Mouse (Mus musculus) CD8-positive naive resting alpha-beta T cell, adult 2 months (primary cell): ENCODE measurements around the gene Cbarp.
"Not testable (repeated sequence)": the region's sequence is repeated elsewhere in the genome, so short reads cannot be mapped to it uniquely, and the experiment has no call there.

Source experiments
- DNase-seq, 2 experiments: peaks; one replicate each; pipeline ENCODE4 v3.0.0; 2022; ENCODE audit warnings: low read depth in 2 of 2, low spot score in 2 of 2

The Cbarp gene

DNA sequence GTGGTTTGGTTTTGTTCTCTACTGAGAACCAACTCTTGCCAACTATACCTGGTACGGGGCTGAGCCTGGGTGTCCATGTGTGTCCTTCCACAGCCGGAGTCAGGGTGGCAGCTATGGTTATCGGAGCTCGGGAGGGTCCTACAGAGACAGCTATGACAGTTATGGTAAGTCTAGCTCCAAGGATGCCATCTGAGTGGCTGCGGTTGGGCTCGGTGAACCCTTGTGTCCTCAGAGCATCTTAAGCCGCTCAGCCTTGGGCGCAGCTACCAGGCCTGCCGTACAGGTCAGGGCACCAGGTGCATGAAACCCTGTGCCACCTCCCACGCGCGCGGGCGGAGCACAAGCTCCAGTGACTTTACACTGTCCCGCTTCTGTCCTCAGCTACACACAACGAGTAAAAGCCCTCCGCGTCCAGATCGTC is 30.0 kb upstream of the Cbarp start:
- DNase-seq, result no peak

DNA sequence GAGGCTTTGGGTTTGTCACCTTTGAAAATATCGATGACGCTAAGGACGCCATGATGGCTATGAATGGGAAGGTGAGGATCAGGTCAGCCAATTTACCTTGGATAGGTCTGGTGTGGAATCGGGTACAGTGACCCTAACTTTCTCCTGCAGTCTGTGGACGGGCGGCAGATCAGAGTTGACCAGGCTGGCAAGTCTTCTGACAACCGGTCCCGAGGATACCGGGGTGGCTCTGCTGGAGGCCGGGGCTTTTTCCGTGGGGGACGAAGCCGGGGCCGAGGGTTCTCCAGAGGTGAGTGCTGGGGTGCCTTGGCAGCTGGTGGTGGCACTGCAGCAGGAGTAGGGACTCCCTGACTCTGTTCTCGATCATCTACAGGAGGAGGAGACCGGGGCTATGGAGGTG is 29.4 kb upstream of the Cbarp start:
- no peak for DNase-seq

DNA sequence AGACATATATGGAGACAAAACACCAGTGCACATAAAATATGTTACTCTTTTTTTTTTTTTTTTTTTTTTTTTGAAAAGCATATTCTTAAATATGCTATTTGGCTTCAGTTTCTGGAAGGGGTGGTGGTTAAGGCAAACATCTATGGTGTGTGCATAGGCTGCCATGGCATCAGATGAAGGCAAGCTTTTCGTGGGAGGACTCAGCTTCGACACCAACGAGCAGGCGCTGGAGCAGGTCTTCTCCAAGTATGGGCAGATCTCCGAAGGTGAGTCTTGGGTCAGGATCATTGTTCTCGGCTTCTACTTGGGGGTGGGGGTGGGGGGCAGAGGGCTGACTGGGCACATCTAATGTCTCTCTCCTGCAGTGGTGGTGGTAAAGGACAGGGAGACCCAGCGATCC is 29.0 kb upstream of the Cbarp start:
- no peak for DNase-seq

DNA sequence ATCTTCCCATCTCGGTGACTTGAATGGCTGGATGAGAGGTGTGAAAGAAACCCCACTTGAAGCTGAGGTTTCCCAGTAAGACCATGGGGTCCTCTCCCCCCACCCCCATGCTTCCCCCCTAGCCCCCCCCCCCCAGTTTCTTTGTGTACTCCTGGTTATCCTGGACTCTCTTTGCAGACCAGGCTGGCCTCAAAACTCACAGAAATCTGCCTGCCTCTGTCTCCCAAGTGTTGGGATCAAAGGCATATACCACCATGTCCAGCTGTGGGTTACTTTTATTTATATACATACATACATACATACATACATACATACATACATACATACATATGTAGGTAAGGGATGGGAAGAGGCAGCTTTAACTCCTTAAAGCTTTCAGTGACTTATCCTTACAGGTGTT is 28.4 kb upstream of the Cbarp start:
- no peak for DNase-seq

DNA sequence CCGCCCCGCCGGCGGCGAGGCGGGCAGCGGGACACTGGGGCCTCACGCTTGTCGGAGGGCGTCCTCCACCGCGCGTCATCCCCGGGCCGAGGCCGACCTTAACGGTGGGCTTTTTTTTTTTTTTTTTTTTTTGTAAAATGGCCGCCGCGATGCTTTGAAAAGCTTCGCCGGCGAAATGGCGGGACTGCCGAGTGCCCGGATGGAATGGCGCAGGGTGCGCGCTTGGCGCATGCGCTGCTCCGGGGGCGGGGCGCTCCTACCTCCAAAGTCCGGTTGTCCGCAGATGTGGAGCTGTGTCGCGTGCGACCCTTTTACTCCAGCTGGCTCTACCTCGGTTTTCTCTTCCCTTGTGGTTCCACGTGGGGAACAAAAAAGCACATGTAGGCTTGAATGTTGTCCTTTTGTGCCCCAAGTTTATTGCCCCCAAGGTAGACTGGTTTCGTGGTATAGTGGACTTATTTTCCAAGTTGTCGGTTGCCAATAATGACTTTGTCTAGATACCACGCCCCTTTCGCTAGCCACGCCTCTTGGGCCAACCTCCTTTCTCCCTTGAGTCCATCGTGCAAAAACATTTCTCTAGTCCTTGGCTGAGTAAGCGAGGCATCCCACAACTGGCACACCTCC is 27.5 kb upstream of the Cbarp start:
- DNase-seq, result peak; percentile 68 to 80

DNA sequence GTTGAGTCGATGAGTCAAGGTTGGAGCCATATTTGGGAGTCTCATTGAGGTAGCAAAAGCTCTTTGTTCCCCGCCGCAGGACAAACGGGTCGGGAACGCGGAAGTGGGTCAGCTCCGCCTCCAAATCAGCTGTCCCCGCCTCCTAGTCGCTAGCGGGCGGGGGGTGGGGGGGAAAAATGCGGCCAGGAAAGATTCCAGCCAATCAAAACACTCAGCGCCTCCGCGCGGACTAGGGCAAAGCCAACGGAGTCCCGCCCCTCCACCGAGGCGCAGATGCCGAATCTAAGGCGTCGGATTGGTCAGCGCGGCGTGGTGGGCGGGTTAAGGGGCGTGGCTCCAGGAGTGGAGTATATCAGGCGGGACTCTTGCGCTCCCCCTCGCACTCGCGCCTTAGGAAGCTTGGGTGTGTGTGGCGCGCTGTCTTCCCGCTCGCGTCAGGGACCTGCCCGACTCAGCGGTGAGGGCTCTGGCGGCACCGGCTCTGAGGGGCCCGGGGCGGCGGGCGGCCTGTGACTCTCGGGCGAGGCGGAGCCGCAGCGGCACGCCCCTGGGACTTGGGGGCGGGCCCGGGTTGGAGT is 26.9 kb upstream of the Cbarp start:
- DNase-seq, result peak; percentile 99

DNA sequence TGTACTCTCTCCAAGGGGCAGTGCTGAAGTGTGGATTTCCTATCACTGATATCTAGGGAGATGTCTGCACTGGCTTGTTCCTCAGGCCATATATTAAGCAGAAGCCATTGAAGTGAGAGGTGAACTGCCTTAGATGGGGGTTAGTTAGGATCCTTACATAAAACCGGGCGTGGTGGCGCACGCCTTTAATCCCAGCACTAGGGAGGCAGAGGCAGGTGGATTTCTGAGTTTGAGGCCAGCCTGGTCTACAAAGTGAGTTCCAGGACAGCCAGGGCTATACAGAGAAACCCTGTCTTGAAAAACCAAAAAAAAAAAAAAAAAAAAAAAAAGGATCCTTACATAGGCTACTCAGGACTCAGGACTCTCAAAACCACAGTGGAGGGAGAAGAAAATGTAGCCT is 25.5 kb upstream of the Cbarp start:
- not testable (repeated sequence) for DNase-seq

DNA sequence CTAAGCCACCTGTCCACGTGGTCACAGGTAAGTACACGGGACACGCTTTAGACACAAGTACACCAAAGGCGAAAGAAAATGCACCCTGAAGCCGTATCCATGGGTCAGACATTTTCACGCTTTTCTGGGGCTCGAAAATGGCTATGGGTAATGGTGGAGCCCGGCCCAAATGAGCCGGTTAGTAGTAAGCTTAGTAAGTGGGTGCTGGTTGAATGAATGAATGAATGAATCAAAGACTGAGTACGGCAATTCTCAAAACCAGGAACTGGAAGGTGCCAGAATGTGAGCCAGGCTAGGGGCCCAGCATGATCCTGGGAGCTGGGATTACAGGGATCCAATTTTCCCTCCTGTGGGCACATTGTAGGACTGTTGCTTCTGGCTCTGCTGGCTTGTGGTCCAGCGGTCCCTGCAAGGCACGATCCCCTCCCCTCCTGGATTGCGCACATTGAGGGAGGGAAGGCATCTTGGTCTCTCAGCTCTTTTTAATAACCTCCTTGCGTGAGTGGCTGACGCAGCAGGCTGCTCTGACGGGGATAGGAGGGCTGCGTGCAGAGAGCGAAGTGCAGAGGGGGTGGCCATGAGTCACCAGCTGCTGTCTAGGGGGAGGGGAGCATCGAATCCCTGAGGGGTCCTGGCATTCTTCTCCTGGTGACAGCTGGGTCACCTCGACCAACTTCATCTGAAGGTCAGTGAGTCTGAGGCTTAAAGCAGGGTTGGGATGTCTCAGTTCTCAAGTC is 24.9 kb upstream of the Cbarp start, which contains the start of gene Cirbp:
Gene Cirbp (plus strand): TSS at position 594 of the 737 bp plus-strand sequence.
- DNase-seq, result no peak

DNA sequence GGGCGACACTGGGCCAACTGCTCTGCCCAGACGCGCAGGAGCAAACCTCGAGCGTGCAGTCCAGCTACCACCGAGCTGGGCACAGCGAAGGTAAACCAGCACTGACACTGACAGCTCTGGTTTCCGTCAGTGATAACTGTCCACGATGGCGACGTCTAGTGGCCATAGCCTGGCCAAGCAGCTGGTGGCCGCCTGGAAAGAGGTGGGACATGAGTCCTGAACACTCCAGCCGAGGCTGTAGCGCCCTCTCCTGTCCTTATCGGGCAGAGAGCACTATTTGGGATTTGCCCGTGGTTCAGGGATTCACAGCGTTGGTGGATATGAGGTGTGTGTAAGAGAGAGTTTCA is 24.3 kb upstream of the Cbarp start:
- peak; percentile 88 to 91 for DNase-seq

DNA sequence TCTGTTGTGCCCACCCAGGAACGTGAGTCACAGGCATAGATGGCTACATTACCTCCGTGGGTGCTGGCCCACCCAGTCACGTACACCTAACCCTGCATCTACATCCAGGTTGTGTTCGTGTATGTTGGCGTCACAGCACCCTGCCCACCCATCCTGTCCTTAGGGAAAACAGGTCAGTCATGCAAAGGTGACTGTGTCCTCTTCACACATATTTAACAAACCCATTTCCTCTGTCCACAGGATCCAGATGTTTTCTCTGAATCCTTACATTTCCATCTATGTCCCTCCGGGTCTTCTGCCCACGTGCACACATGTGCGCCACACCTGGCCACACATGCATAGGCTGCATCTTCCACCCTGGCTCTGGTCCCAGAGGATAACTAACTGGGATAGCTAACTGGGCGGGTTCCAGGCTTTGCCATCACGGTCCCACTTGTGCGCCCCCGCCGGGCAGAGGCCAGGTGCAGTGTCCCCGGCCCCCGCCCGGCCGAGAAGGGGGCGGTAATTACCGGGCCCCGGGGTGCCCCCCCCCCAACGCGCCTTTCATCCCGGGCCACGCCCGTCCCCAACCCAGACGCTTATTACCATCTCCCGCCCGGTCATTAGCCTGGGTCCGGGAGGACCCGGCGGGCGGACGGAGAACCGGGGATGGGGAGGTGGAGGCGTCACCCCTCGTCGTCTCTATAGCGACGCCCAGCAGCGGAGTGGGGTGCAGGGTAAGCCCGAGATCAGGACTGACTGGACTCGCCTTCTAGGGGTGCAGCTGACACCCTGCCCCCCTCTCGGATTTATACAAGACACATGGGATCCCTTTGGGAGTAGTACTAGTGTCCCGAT is 23.7 kb upstream of the Cbarp start:
- DNase-seq, result no peak

DNA sequence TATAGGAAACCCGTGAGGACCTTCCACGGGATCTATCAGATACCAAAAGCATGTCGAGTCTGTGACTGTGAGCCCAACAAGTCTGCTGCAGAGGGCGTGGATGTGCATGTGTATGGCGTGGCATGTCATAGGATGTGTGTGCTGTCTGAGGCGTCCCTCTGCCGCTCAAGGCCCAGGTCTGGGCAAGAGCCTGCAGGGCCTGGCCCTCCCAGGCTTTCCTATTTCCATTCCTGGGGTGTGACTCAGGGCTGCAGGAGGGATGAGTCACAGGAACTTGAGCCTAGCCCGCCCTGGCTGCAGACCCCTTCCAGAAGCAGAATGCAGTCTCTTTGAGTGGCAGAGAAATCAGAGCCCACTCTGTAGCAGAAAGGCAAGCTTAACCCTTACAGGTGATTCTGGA is 23.1 kb upstream of the Cbarp start:
- no peak for DNase-seq

DNA sequence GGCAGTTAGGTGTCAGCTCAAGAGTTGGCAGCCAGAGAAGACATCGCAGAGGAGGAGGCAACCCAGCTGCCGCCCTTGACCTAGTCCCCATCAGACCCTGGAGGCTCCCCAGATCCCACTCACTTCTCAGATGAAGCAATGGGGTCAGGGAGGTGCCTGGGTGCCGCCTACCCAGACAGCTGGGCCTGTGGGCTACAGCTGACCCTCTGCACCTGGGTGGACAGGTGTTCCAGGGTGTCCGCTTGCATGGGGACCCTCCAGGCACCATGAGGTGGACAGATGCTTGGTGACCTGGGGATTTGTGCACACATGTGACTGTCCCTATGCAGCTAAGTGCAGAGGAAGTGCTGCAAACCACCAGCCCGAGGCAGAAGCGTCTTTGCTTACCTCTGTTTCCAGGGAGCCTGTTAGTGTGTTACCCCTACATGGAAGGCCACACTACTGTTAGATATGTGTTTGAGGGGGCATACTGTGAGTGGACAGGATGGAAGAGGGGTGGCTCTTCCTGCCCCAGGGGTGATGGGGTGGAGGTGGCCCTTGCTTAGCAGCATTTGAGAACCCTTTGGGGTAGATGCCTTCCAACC is 22.2 kb upstream of the Cbarp start:
- DNase-seq, result no peak

DNA sequence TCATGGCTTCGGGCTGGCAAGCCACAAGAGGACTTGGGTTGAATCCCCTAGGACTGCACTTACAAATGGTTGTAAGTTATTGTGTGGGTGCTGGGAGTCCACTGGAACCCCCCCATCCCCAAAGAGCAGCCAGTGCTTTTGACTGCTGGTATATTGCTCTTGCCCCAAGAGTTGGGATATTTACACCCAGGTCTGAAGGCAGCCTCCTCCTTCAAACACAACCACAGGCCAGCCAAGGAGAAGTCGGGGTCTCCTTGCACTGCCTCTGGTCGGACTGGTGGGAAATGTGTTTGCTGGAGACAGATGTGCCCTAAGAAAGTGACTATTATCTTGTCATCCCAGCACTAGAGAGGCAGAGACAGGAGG is 21.6 kb upstream of the Cbarp start:
- DNase-seq, result no peak

DNA sequence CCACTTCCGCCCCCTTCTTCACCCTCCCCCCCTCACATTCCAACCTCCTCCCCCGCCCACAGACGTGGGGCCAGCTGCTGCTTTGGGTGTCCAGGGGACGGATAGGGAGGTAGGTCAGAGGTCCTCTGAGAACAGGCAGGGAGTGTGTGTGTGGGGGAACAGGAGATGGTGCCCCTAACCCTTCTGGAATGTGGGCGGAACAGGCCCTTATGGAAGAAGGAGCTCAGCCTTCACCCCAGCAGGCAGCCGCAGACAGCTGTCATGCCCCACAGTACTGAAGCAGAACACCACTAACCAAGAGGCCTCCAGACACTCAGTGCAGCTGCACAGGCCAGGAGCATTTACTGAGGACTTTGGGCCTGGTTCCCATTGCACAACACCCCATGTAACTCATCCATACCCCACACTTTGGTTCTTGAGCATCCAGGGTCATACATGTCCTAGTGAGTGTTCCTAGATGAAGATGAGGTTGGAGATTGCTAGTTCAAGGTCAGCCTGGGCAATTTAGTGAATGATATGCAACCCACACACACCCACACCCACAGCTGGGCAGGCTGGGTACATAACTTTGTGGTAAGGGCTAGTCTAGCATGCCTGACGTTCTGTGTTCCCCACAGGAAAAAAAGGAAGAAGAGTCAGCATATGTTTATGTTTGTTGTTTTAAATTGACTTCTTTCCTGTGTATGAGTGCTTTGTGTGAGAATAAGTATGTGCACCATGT is 21.0 kb upstream of the Cbarp start:
- no peak for DNase-seq

DNA sequence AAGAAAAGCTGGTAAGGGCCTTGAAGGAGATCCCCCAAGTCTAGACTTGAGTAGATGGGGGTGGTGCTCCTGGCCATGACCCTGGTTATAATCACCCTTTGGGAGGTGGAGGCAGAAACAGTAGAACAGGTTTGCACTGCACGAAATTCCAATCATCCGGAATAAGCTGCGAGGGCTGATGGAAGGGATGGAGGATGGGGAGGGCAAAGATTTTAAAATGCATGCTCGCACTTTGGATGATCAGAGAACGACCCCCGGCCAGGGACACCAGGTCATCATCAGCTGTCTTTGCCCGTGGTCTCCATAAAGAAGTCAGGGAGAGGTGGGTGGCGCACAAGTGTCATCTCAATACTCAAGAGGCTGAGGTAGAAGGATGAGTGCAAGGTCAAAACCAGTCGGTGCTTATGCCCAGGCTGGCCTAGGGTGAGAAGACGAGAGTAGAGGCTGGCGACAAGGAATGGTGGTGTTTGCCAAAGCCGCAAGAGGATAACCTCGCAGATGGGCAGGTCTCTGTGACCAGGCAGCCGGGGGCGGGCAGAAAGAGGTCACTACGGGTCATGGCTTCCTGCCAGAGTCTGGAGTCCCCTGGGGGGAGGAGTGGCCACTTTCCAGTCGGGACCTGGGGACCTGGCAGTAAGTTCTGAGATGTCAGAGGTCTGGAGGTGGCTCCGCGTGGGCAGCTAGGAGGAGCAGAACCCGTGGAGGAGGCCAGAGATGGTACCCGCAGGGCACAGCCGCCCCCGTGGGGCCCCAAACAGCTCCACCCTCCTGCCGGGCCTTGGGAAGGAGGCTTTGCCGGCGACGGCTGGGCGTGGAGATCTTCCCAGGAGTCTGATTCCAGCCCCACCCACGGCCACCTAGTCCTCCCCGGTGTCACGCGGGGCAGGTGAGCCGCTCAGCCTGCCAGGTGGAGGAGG is 20.1 kb upstream of the Cbarp start:
- no peak for DNase-seq

DNA sequence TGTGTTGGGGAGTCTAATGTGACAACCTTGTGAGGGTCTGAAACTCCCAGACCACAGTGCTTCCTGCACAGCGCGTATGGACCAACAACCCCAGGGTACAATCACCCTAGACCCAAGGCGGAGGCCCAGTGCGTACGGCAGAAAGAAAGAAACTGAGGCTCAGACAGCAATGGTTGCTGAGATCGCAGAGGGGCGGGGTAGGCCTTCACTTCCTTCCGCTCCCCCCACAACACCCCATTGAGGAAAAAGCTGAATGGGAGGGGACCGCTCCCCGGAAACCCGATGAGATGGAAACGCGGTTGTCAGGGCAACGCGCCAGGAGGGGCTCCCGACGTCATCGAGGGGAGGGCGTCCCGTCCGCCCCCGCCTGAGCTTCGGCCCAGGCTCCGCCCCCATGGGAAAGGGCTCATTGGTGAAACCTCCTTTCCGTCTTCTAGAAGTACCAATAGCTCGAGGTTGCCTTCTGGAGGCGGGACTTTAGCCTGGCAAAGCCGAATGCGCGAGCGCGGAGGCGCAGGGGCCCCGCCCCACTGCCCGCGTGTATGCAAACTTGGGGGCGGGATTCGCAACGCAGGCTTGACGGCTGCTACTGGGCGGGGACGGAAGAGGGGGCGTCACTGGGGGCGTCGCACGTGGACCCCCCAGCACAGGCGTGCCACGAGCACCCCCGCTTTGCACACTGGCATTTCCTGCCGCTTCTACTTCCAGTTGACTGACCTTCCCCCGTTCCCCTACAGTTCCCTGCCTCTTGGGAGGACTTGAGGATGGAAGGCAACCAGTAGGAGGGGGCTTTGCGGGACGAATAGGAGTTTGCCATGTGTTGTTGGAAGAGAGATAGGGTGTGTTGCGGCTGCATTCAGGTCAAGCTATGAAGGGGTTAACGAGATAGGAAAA is 19.2 kb upstream of the Cbarp start:
- DNase-seq, result peak; percentile 99

DNA sequence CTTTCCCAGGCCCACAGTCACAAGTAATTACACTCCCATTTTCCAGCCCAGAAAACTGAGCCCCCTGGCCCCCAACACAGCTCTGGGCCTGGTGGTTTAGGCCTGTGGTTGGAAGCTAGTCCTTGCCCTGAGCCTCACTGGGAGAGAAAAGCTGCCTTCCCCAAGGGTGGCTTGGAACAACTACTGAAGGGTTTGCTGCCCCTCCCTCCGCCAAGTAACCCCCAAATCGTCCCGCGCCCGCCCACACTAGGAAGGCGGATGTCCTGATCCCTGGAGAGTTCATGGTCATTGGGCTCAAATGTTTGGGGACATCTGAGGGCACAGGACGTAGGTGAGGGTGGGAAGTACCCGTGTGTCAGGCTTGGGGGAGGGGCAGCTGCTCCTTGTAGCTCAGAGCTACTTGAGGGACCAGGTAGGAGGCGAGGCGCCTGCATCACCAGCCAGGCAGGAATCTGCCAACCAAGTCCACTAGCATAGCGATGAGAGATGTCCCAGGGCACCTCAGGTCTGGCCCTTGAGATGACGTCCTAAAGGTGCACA is 18.5 kb upstream of the Cbarp start:
- no peak for DNase-seq

DNA sequence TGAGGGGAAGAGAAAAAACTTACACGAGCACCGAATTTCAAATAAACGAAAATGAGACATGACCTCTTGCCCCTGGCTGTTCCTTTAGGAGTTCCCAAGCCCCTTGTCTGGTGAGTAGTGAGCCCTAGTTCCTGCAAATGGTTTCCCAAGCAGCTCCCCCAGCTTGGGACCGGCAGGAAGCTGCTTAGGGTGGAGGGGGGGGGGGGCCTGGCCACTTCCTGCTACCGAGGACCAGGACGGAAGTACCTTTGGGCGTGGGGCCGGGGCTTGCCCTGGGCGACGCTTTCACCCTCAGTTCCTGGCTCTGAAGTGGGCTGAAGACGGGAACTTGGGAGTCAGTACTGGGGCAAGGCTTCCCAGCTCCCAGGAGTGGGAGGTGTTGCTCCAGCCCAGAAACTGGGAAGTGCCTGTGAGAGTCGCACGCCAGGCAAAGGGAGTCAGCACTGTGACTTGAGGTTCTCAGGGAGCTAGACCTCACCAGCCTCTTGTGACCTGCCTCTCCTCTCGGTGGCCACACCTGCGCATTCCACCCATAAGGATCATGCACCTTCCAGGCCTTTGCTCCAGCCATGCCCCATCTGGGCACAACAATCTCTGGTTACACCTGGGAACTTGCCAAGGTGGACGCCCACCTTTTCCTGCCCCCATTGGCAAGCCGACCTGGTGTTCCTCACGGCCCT is 17.8 kb upstream of the Cbarp start:
- peak in 1 of 2 experiments; percentile 53 for DNase-seq
